Mouse (Mus musculus): ENCODE results near the gene Olfr572. TPM values are rescaled to one million over a fixed set of nuclear protein-coding genes. Genes with fewer than 3 reads are reported as not detected.

Gene Olfr572
- polyA plus RNA-seq, 1 experiment, result not detected

Other genes with a start within 250 kb of the Olfr572 start
- gene Trim68, start 237.1 kb upstream of the Olfr572 start, polyA plus RNA-seq (2012; rRNA removed), result 6.7 and 9.2 TPM in 2 replicates
- not detected in 2 replicates for gene Olfr557, start 228.5 kb upstream of the Olfr572 start, polyA plus RNA-seq (2012; rRNA removed)
- 0.45 and 0.62 TPM in 2 replicates for gene Olfr558, start 222.2 kb upstream of the Olfr572 start, polyA plus RNA-seq (2012; rRNA removed)
- not detected in 2 replicates for gene Olfr33, start 205.3 kb upstream of the Olfr572 start, polyA plus RNA-seq (2012; rRNA removed)
- not detected in 2 replicates for gene Olfr559, start 196.9 kb upstream of the Olfr572 start, polyA plus RNA-seq (2012; rRNA removed)
- gene Olfr560, start 165.0 kb upstream of the Olfr572 start, polyA plus RNA-seq (2012; rRNA removed), result not detected in 2 replicates
- gene Olfr78, start 164.9 kb upstream of the Olfr572 start, polyA plus RNA-seq (2012; rRNA removed), result 0.47 and 1.0 TPM in 2 replicates
- not detected in 2 replicates for gene Olfr561, start 153.2 kb upstream of the Olfr572 start, polyA plus RNA-seq (2012; rRNA removed)
- not detected in 2 replicates for gene Olfr564, start 120.9 kb upstream of the Olfr572 start, polyA plus RNA-seq (2012; rRNA removed)
- not detected in 2 replicates for gene Olfr566, start 65.6 kb upstream of the Olfr572 start, polyA plus RNA-seq (2012; rRNA removed)
- gene Olfr568, start 47.3 kb upstream of the Olfr572 start, polyA plus RNA-seq (2012; rRNA removed), result not detected in 2 replicates
- not detected in 2 replicates for gene Olfr569, start 33.5 kb upstream of the Olfr572 start, polyA plus RNA-seq (2012; rRNA removed)
- not detected in 2 replicates for gene Olfr570, start 29.8 kb upstream of the Olfr572 start, polyA plus RNA-seq (2012; rRNA removed)
- not detected in 2 replicates for gene Olfr571, start 6.9 kb upstream of the Olfr572 start, polyA plus RNA-seq (2012; rRNA removed)
- gene Olfr573-ps1, start 18.2 kb downstream of the Olfr572 start, polyA plus RNA-seq (2012; rRNA removed), result not detected in 2 replicates
- not detected in 2 replicates for gene Olfr574, start 24.1 kb downstream of the Olfr572 start, polyA plus RNA-seq (2012; rRNA removed)
- not detected in 2 replicates for gene Olfr575, start 34.4 kb downstream of the Olfr572 start, polyA plus RNA-seq (2012; rRNA removed)
- not detected in 2 replicates for gene Olfr576, start 38.3 kb downstream of the Olfr572 start, polyA plus RNA-seq (2012; rRNA removed)
- not detected in 2 replicates for gene Olfr577, start 51.5 kb downstream of the Olfr572 start, polyA plus RNA-seq (2012; rRNA removed)
- gene Olfr578, start 64.9 kb downstream of the Olfr572 start, polyA plus RNA-seq (2012; rRNA removed), result not detected in 2 replicates
- not detected in 2 replicates for gene Olfr582, start 113.6 kb downstream of the Olfr572 start, polyA plus RNA-seq (2012; rRNA removed)
- gene Olfr583, start 126.9 kb downstream of the Olfr572 start, polyA plus RNA-seq (2012; rRNA removed), result not detected in 2 replicates
- gene Olfr584, start 157.5 kb downstream of the Olfr572 start, polyA plus RNA-seq (2012; rRNA removed), result not detected in 2 replicates
- gene Olfr585, start 173.3 kb downstream of the Olfr572 start, polyA plus RNA-seq (2012; rRNA removed), result not detected in 2 replicates
- not detected in 2 replicates for gene Olfr586, start 201.2 kb downstream of the Olfr572 start, polyA plus RNA-seq (2012; rRNA removed)
- gene Olfr588-ps1, start 216.5 kb downstream of the Olfr572 start, polyA plus RNA-seq (2012; rRNA removed), result not detected in 2 replicates
- gene Olfr589, start 231.9 kb downstream of the Olfr572 start, polyA plus RNA-seq (2012; rRNA removed), result not detected in 2 replicates

Measured in large intestine, adult 2 months (tissue).